Mouse (Mus musculus) adrenal gland, postnatal 14 days (tissue): Measurements from ENCODE around the gene Lxn. TPM values are rescaled to one million over a fixed set of nuclear protein-coding genes. Genes with fewer than 3 reads are reported as not detected.
A peak's percentile ranks its signal among the peaks of the same experiment; 100 is the strongest.

ENCODE experiments used
- DNase-seq: peaks from one replicate; pipeline ENCODE4 v3.0.0; 2021; ENCODE audit warnings: mixed read lengths
- total RNA-seq: library from RNA; stranded (reverse); gene quantifications from 2 replicates; pipeline ENCODE4 v1.2.3, GENCODE M21; 2021

Lxn gene
- total RNA-seq, 1 experiment from 2014 or later, result 16.7 TPM

DNA sequence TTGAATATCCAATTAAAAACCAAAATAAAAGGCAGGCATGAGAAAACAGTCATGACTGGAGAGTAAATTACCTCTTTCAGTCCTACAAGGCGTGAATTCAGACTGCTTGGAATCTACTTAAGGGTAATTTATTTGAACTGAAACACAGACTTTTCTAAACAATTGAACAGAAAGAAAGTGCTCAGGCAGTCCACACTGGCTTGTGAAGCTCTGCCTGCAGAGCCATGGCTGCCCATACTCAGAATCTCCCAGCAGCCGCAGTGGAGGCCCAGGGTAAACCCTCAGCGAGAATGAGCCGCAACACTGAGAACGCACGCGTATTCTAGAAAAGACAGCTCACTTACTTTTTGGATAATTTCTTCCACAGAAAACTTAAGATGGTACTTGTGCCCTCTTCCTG is 1.7 kb downstream of the Lxn start:
- no peak for DNase-seq

- no peak for DNase-seq
Observed at GRCm38 (mm10) chr3:67459881-67460280, 3.8 kb downstream of the Lxn start.

GRCm38 (mm10) chr3:67450601-67451210 is 13.0 kb downstream of the Lxn start:
- no peak for DNase-seq

DNA sequence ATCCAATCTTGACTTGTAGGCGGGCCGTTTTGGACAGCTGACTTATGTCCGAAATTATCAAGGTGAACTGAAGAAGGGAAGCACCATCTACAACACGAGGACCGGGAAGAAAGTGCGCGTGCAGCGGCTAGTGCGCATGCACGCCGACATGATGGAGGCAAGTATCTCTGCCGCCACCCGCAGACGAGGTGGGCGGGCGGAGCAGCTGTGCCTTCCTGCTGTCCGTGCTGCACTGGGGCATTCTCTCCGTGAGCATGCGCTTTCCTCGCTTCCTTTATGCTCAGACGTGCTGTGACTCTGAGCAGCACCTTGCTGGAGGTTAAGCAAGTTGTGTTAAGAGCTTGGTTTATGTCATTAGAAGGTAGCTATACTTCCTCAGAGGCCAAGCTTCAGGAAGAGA is 14.1 kb downstream of the Lxn start:
- no peak for DNase-seq

GRCm38 (mm10) chr3:67447143-67447542 is 16.6 kb downstream of the Lxn start:
- DNase-seq, result no peak

GRCm38 (mm10) chr3:67434011-67434410 is 29.7 kb downstream of the Lxn start:
- no peak for DNase-seq

DNA sequence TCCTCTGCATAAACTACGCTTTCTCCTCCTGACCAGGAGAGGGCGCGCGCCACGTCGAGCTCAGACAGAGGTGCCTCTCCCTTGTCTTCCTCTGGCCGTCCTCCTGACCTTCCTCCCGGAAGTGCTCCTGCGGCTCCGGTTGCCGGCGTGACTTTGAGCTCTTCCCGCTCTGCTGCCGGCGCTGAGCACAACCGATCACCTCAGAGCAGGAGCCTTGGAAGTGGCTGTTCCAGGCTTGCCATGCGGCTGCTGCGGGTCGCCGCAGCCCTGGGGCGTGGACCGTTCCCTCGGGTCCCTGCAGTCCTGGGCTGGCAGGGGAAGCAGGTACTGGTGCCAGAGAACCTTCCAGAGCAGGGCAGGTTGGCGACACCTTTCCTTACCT is 33.7 kb downstream of the Lxn start, which contains the start of gene Gfm1:
Gene Gfm1 (plus strand): TSS at position 98 of the 382 bp plus-strand sequence.
- peak; percentile 95 for DNase-seq

GRCm38 (mm10) chr3:67429338-67429998 is 34.3 kb downstream of the Lxn start:
- no peak for DNase-seq

Other genes starting within 250 kb of the Lxn start
- gene Mlf1, start 89.8 kb downstream of the Lxn start, total RNA-seq, result 6.5 and 7.6 TPM in 2 replicates
- gene Gm17402, start 88.8 kb downstream of the Lxn start, total RNA-seq, result not detected in 2 replicates
- 123 and 133 TPM in 2 replicates for gene Gfm1, start 33.8 kb downstream of the Lxn start, total RNA-seq
- gene Rarres1, start 51.6 kb upstream of the Lxn start, total RNA-seq, result 1.0 and 1.5 TPM in 2 replicates
- 60.4 and 63.9 TPM in 2 replicates for gene Mfsd1, start 118.8 kb upstream of the Lxn start, total RNA-seq